ENCODE assay signal across 7 mouse cellular contexts in the genomic region with DNA sequence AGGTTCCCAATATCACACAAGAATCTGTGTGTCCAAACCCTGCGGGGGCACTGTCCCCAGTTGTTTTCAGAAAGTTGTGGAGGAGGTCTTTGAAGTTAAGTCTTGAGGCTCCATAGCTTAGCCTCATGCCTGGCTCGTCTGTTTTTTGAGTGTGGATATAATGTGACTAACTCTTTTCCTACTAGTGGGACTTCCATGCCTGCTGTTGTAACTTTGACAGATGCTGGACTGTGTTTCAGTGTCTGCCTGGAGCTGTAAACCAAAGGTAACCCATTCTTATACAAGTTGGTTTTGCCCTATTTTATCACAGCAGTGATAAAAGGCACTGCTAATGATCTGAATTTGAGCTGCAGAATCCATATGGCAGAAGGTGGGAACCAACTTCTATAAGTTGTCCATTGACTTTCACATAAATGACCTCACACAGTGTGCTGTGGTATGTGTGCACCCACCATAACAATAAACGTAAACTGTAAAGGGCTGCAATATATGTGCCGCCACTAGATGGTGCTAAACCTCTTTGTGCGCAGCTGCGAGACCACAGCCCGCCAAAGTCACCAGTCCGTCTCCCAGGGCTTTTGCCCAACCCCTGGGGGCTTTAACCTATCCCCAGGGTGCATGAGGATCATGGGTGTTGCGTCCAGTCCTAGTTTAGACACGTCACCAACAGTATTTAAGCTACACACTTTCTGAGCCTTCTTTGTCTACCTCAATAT. TPM values are rescaled to one million over a fixed set of nuclear protein-coding genes. Genes with fewer than 3 reads are reported as not detected.
A peak's percentile ranks its signal among the peaks of the same experiment; 100 is the strongest.
DNase-seq lines count a peak whose midpoint lies in the region; ATAC-seq and TF ChIP-seq lines count a peak whose summit lies in the region.
"Not testable (repeated sequence)": the region's sequence is repeated elsewhere in the genome, so short reads cannot be mapped to it uniquely, and the experiment has no call there.

TSS of gene Gm8113 (plus strand) at position 703 of the 716 bp plus-strand sequence.

- peak within 1 kb of the TSS; percentile 40 for H3K4me2 ChIP-seq in kidney, embryonic 14.5 days (replicated peaks; ENCODE audit: low read depth, low read length)
- peak within 1 kb of the TSS; percentile 48 for H3K4me2 ChIP-seq in limb, embryonic 12.5 days
- H3K4me2 ChIP-seq in midbrain, embryonic 13.5 days (replicated peaks): peak within 1 kb of the TSS; percentile 53

- ATAC-seq in erythroblast, adult 5-6 weeks (replicated peaks; ENCODE audit: low FRiP score, poor library complexity, severe bottlenecking): peak; percentile 69; the same call in 1 of the 2 replicates
- peak; percentile 99 for ATAC-seq in kidney, embryonic 14.5 days (ENCODE audit: low FRiP score, low TSS enrichment)
- peak; percentile 95 for ATAC-seq in limb, embryonic 12.5 days (ENCODE audit: insufficient number of reproducible peaks, insufficient read depth, low FRiP score, low TSS enrichment, low read depth)
- peak; percentile 96 for ATAC-seq in midbrain, embryonic 13.5 days

- not testable (repeated sequence) for H3K36me3 ChIP-seq in kidney, embryonic 14.5 days (ENCODE audit: control insufficient read depth, insufficient read depth, low read length); limb, embryonic 12.5 days; midbrain, embryonic 13.5 days

- not testable (repeated sequence) for H3K9me3 ChIP-seq in kidney, embryonic 14.5 days (ENCODE audit: control insufficient read depth, low read length); limb, embryonic 12.5 days; midbrain, embryonic 13.5 days

- not testable (repeated sequence) for H3K27ac ChIP-seq in bone marrow, adult 2 months (ENCODE audit: control insufficient read depth, insufficient read depth, low read depth, low read length, poor library complexity)
- peak within 1 kb of the TSS; percentile 85; the same call in 1 of the 2 replicates for H3K27ac ChIP-seq in kidney, embryonic 14.5 days (ENCODE audit: low read depth, low read length)
- peak within 1 kb of the TSS; percentile 87 for H3K27ac ChIP-seq in limb, embryonic 12.5 days
- H3K27ac ChIP-seq in midbrain, embryonic 13.5 days: peak within 1 kb of the TSS; percentile 78

- peak within 1 kb of the TSS; percentile 67 for H3K4me3 ChIP-seq in bone marrow, adult 2 months (replicated peaks; ENCODE audit: control insufficient read depth, low read depth, low read length)
- peak within 1 kb of the TSS; percentile 36 for H3K4me3 ChIP-seq in kidney, embryonic 14.5 days (ENCODE audit: low read length)
- peak within 1 kb of the TSS; percentile 44 for H3K4me3 ChIP-seq in limb, embryonic 12.5 days (replicated peaks)
- peak within 1 kb of the TSS; percentile 49 for H3K4me3 ChIP-seq in midbrain, embryonic 13.5 days (replicated peaks)

- TF ChIP-seq POLR2A in bone marrow, adult 2 months (IDR thresholded peaks at IDR 0.05; ENCODE audit: borderline replicate concordance, control insufficient read depth, low read depth, low read length): not testable (repeated sequence)

- H3K4me1 ChIP-seq in bone marrow, adult 2 months (ENCODE audit: control insufficient read depth, insufficient read depth, low read length); kidney, embryonic 14.5 days (ENCODE audit: control insufficient read depth, insufficient read depth, low read length); limb, embryonic 12.5 days (replicated peaks); midbrain, embryonic 13.5 days (replicated peaks): not testable (repeated sequence)

- peak; percentile 3 to 45 for DNase-seq in heart, adult 9 months (ENCODE audit: low spot score in 2 of 2)
- peak; percentile 50 for DNase-seq in spleen, adult 12 weeks (ENCODE audit: low spot score)

- not testable (repeated sequence) for H3K27me3 ChIP-seq in kidney, embryonic 14.5 days (ENCODE audit: control insufficient read depth, insufficient read depth, low read length); limb, embryonic 12.5 days; midbrain, embryonic 13.5 days

- TF ChIP-seq CTCF in bone marrow, adult 2 months (IDR thresholded peaks at IDR 0.05; ENCODE audit: control insufficient read depth, insufficient read depth, low read length): peak; percentile 71

- peak within 1 kb of the TSS; percentile 63 for H3K9ac ChIP-seq in kidney, embryonic 14.5 days (ENCODE audit: low read depth, low read length)
- H3K9ac ChIP-seq in limb, embryonic 12.5 days (replicated peaks): peak within 1 kb of the TSS; percentile 57
- H3K9ac ChIP-seq in midbrain, embryonic 13.5 days (replicated peaks): peak within 1 kb of the TSS; percentile 59

- WGBS in bone marrow, adult 2 months: 11% methylated on average over 10 of the region's 10 CpGs
- WGBS in kidney, embryonic 14.5 days: 7% methylated on average over 10 of the region's 10 CpGs
- 11% methylated on average over 10 of the region's 10 CpGs for WGBS in limb, embryonic 12.5 days
- 7% methylated on average over 10 of the region's 10 CpGs for WGBS in midbrain, embryonic 13.5 days

RNA-seq across cellular contexts. Expression of gene Gm8113, which starts in this region (rescaled TPM):
- 1.5 and 4.8 TPM in 2 replicates for polyA plus RNA-seq in bone marrow, adult 2 months (2011; ENCODE audit: insufficient read depth, insufficient read length, low replicate concordance, missing spikeins)
- total RNA-seq in erythroblast, adult 5-6 weeks (2015; ENCODE audit: low replicate concordance): 6.3 and 12.5 TPM in 2 replicates
- total RNA-seq in erythroblast, adult 5-6 weeks (2017; ENCODE audit: low replicate concordance): 5.7 and 7.7 TPM in 2 replicates
- 21.1 and 27.7 TPM in 2 replicates for polyA plus RNA-seq in kidney, embryonic 14.5 days (2014; fragmentation: Nextera tagmentation; extraction: Ambion mirVana)
- 11.3 and 11.9 TPM in 2 replicates for polyA plus RNA-seq in limb, embryonic 12.5 days (2016; fragmentation: Nextera tagmentation; extraction: Ambion mirVana)
- polyA plus RNA-seq in midbrain, embryonic 13.5 days (2015; fragmentation: Nextera tagmentation; extraction: Ambion mirVana): 4.5 and 4.9 TPM in 2 replicates
